Mouse (Mus musculus): ENCODE measurements around the gene Crhr1.

Gene Crhr1

GRCm38 (mm10) chr11:104132580-104133441, at the start of gene Crhr1:
TSS of gene Crhr1 (plus strand) at chr11:104132855.
- CTCF ChIA-PET, result no interaction called here

DNA sequence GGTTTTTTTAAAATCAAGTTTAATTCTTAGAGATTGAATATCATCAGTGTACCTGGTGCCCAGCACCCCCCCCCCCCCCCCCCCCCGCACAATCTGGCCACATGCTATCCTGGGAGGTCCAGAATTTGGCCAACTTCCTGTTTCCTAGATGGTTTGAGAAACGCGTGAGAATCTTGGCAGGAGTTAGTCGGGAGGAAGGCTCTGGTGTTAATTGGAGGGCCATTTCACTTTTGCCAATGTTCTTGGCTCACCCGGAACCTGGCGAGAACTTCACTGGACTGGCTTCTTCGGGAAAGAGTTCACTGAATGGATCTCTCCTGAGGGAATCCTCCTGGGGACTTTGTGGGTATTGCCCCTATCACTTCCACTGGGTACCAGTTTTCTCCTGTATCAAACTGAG, 49.4 kb upstream of the Crhr1 start:
- CTCF ChIA-PET, result no interaction called here

DNA sequence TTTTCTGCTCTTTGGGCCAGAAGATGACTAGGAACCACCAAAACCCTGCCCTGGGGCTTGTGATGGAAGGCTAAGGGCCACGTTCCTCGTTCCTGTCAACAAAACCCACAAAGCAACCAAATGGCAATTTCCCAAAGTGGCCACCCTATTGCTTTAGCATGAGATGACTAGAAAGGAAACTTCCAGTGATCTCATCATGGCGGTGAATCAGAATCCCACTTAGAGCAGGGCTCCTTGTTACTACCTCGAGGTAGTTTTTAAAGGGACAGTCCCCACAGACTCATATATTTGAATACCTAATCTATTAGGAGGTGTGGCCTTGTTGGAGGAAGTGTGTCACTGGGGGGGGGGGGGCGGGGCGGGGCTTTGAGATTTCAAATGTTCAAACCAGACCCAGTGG, 48.9 kb upstream of the Crhr1 start:
- CTCF ChIA-PET, result no interaction called here

- CTCF ChIA-PET, result no interaction called here
Observed at GRCm38 (mm10) chr11:104088519-104088918, 44.1 kb upstream of the Crhr1 start.

- CTCF ChIA-PET, result no interaction called here
Observed at GRCm38 (mm10) chr11:104090769-104091168, 41.9 kb upstream of the Crhr1 start.

DNA sequence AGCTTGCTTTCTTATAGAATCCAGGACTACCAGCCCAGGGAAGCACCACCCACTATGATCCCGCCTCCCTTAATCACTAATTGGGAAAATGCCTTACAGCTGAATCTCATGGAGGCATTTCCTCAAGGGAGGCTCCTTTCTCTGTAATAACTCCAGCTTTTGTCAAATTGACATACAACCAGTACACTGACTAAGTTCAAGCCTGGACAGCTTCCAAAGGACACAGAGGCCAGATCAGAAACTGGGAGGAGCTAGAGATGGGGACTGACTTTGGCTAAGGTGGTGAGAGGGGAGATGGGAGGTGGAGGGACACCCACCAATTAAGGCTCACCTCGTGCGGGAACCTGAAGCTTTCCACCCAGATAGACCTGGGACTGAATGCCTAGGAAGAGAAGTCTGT, 37.5 kb upstream of the Crhr1 start:
- CTCF ChIA-PET, result interaction anchor here (0.5 kb wide), 1 partner anchor 78 kb away, joined by 5 read pairs; no protein-coding TSS in a partner anchor

DNA sequence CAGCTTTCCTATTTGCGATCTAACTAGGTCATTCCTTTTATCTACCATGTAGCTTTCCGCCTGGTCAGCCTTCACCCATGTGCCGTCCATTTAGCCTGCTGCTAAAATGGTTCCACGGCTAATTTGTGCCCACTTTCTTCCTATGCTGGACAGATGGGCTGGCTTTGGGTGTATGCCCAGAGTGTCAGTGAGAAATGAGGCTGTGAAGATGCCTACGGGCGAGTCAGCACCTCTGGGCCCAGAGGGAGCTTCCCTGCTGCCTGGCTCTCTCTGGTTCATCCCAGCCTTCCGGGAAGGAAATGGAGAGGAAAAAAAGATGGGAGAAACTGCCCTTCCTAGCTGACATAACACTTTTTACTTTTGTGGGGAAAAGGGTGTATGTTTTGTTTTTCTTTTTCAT, 36.1 kb upstream of the Crhr1 start:
- CTCF ChIA-PET, result interaction anchor here (0.5 kb wide), 1 partner anchor 108 kb away, joined by 3 read pairs; no protein-coding TSS in a partner anchor

- CTCF ChIA-PET, result no interaction called here
Observed at GRCm38 (mm10) chr11:104099542-104099941, 33.1 kb upstream of the Crhr1 start.

GRCm38 (mm10) chr11:104102641-104103040, 30.0 kb upstream of the Crhr1 start:
- CTCF ChIA-PET, result no interaction called here

GRCm38 (mm10) chr11:104106329-104106728, 26.3 kb upstream of the Crhr1 start:
- CTCF ChIA-PET, result no interaction called here

DNA sequence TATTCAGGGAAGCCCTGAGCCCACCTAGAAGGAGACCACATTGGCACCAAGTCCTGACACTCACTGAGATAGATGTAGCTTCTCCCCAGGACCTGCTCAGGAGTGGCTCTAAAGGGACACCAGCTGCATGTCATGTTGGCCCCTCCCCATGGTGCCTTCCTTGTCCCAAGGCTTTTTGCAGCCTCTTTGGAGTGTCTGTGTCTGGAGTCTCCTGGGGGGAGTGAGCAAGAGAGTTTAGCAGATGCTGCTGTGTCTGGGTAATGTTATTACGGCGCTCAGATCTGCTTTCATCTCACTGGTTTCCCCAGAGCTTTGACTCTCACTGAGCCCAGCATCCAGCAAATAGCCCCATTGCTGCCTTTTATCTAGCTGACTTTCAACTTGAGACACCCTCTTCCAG, 25.7 kb upstream of the Crhr1 start:
- CTCF ChIA-PET, result no interaction called here

DNA sequence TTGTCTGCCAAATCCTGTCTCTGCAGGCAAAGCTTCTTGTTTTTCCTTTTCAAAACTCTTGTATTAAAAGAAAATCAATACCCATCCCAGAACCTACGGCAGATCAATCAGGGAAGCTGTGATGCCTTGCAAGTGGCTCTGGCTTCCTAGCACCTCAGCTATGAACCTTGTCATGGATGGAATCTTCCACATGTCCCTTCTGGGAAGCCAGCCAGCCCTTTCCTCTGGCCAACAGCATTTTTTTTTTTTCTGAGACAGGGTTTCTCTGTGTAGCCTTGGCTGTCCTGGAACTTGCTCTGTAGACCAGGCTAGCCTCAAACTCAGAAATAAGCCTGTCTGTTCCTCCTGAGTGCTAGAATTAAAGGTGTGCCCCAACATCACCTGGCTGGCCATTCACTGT, 22.3 kb upstream of the Crhr1 start:
- CTCF ChIA-PET, result no interaction called here

GRCm38 (mm10) chr11:104111851-104112250, 20.8 kb upstream of the Crhr1 start:
- CTCF ChIA-PET, result no interaction called here

DNA sequence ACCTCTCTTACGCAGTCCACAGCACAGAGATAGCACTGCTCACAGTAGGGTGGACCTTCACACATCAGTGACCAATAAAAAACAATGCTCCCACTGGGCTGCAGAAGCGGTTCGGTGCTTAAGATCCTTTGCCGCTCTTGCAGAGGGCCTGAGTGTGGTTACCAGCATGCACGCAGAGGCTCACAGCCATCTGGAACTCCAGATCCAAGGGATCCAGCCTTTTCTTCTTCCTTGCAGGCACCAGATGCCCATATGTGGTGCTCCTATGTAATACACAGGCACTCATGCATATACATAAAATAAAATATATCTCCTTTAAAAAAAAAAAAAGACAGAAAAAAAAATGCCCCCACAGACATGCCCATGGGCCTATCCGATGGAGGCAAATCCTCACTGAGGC, 19.0 kb upstream of the Crhr1 start:
- CTCF ChIA-PET, result no interaction called here

DNA sequence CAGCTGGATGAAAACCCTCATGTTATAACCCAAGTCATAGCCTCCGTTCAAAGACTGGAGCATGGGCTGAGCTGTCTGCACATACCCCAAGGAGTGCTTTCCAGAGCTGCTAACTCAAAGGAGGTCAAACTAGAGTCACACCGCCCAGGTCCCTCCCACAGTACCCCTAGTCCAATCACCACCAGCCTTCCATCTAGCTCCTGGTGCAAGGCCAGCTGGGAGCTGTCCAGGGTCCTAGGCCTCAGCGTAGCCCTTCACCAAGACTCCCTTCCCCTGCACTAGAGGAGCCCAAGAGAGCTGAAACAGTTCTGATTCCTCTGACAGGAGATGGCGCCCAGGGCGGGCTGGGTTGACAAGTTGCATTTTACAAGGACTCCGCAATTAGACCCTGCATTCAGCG, 18.0 kb upstream of the Crhr1 start:
- CTCF ChIA-PET, result no interaction called here

DNA sequence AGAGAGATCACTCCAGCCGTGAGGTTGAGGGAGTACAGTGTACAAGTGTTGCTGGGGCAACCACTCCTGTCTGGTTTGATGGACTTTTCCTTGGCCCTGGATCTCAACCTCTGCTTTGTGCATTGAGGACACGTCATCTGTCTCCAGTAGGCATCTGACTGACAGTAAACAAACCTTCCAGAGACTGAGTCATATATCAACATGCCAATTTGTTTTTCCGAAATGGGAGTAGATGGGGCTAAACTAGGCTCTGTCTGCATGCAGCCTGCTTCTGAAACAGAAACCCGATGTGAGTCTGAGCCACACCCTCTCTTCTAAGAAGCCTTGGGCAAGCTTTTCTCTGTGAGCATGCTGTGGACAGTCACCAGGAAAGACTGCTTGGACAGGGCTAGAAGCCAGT, 14.3 kb upstream of the Crhr1 start:
- CTCF ChIA-PET, result no interaction called here

GRCm38 (mm10) chr11:104122966-104123365, 9.7 kb upstream of the Crhr1 start:
- CTCF ChIA-PET, result no interaction called here

DNA sequence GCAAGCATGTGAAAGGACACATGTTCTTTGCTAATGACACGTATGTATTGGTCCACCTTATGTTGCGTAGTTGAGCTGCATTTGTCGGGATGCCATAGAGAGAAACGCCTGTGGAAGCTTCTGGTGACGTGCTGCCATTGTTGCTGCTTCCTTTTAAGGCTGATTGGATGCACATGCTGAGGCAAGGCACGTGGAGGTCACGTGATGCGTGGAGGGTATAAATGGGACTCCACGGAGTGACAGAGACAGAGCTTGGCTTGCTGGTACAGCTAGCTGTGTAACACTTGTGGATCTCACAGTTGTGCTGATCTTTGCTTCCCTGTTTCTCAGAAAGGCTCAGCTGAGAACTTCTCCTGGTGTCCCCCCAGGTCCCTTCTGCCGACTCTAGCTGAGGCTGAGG, 9.2 kb upstream of the Crhr1 start:
- CTCF ChIA-PET, result no interaction called here

DNA sequence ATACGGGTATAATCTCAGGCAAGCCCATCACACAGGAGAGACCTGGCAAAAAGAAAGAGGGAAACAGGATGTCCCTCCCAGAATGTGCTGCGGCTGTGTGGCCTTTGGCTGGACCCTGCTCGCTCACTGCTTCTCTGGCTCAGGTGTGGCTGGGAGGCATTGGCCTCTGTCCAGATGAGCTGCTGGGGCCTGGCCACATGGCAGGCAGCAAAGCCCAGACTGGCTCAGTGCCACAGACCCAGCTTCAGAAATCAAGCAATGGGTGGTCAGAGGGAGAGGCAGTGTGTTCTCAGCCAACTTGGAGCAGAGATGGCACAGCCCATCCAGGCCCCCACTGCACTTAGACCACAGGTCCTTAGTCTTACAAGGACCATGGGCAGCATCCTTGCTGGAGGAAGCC, 8.1 kb upstream of the Crhr1 start:
- CTCF ChIA-PET, result no interaction called here

- CTCF ChIA-PET, result no interaction called here
Observed at GRCm38 (mm10) chr11:104129466-104129865, 3.2 kb upstream of the Crhr1 start.

- CTCF ChIA-PET, result interaction anchor here (0.6 kb wide), 1 partner anchor 135 kb away, joined by 8 read pairs; no protein-coding TSS in a partner anchor
Observed at GRCm38 (mm10) chr11:104130721-104131647, 1.7 kb upstream of the Crhr1 start.

DNA sequence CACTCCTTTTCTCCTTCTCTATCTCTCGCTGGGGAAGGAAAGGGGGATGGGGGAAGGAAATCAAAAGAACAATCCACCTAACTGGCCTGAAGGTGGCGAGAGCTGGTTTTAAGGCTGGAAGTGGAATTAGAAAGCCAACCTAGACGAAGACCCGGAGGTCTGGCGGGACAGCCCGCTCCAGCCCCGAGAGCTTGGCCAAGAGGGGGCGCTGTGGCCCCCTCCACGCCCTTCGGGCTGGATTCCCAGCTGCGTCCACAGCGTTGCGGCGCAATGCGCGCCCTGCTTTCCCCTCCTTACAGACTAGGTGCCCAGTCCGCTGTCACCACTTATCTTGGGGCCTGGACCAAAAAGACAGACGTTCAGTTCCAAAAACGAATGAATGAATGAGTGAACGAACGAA, 899 bp upstream of the Crhr1 start:
- CTCF ChIA-PET, result no interaction called here

- CTCF ChIA-PET, result no interaction called here
Observed at GRCm38 (mm10) chr11:104133442-104133983, 858 bp downstream of the Crhr1 start.
